ENCODE assay signal across 8 mouse cellular contexts in genomic region chr13:49342723-49343100, GRCm38 (mm10). TPM values are rescaled to one million over a fixed set of nuclear protein-coding genes. Genes with fewer than 3 reads are reported as not detected.
DNase-seq lines count a peak whose midpoint lies in the region; ATAC-seq and TF ChIP-seq lines count a peak whose summit lies in the region.

No protein-coding gene starts in this region.

- H3K4me3 ChIP-seq in heart, embryonic 10.5 days = peak overlapping the region; percentile 98
- peak overlapping the region; percentile 96 for H3K4me3 ChIP-seq in C2C12 (ENCODE audit: insufficient read depth, poor library complexity, severe bottlenecking)
- H3K4me3 ChIP-seq in forebrain, embryonic 15.5 days = peak overlapping the region; percentile 90
- H3K4me3 ChIP-seq in liver, embryonic 13.5 days (replicated peaks) = peak overlapping the region; percentile 89

- peaks cover 58% of the 10 kb centered on the region for H3K79me3 ChIP-seq in C2C12 (ENCODE audit: low read depth)

- H3K4me1 ChIP-seq in heart, embryonic 10.5 days = peaks cover 63% of the 10 kb centered on the region
- H3K4me1 ChIP-seq in forebrain, embryonic 15.5 days = peaks cover 60% of the 10 kb centered on the region
- H3K4me1 ChIP-seq in liver, embryonic 13.5 days (replicated peaks) = peaks cover 77% of the 10 kb centered on the region

- no peak for ATAC-seq in forebrain, embryonic 15.5 days (replicated peaks)
- ATAC-seq in liver, embryonic 13.5 days (ENCODE audit: low read depth) = no peak

- H3K27me3 ChIP-seq in heart, embryonic 10.5 days (ENCODE audit: insufficient read depth, poor library complexity, severe bottlenecking) = no peaks in the 10 kb centered on the region
- H3K27me3 ChIP-seq in C2C12 (ENCODE audit: control insufficient read depth, insufficient read depth, insufficient read length) = no peaks in the 10 kb centered on the region
- no peaks in the 10 kb centered on the region for H3K27me3 ChIP-seq in forebrain, embryonic 15.5 days
- H3K27me3 ChIP-seq in liver, embryonic 13.5 days = no peaks in the 10 kb centered on the region

- DNase-seq in heart, embryonic 10.5 days (ENCODE audit: low spot score) = no peak
- DNase-seq in heart, adult 9 months (ENCODE audit: low spot score in 2 of 2) = no peak
- DNase-seq in liver, embryonic 13.5 days = no peak
- DNase-seq in ovary, postnatal 10 days (ENCODE audit: low spot score) = no peak
- DNase-seq in MN1 (ENCODE audit: low spot score) = no peak
- DNase-seq in urinary bladder, postnatal 4 days (ENCODE audit: low spot score in 2 of 2) = no peak

- peak overlapping the region; percentile 90 for H3K9ac ChIP-seq in forebrain, embryonic 15.5 days (replicated peaks)
- peak overlapping the region; percentile 96 for H3K9ac ChIP-seq in liver, embryonic 13.5 days

- no peak for TF ChIP-seq CTCF in C2C12 (IDR thresholded peaks at IDR 0.05; ENCODE audit: control insufficient read depth, insufficient read depth, insufficient read length)

- H3K27ac ChIP-seq in heart, embryonic 10.5 days = no peak overlapping the region
- H3K27ac ChIP-seq in forebrain, embryonic 15.5 days (replicated peaks) = no peak overlapping the region
- peak overlapping the region; percentile 75 for H3K27ac ChIP-seq in liver, embryonic 13.5 days

- H3ac ChIP-seq in C2C12 (ENCODE audit: control insufficient read depth, insufficient read length, low read depth) = peak overlapping the region; percentile 32

- H3K9me3 ChIP-seq in heart, embryonic 10.5 days = no peaks in the 10 kb centered on the region
- H3K9me3 ChIP-seq in forebrain, embryonic 15.5 days = no peaks in the 10 kb centered on the region
- no peaks in the 10 kb centered on the region for H3K9me3 ChIP-seq in liver, embryonic 13.5 days (replicated peaks)

- H3K36me3 ChIP-seq in heart, embryonic 10.5 days = no peaks in the 10 kb centered on the region
- H3K36me3 ChIP-seq in C2C12 (ENCODE audit: control insufficient read depth, insufficient read depth) = peaks cover 6% of the 10 kb centered on the region
- H3K36me3 ChIP-seq in forebrain, embryonic 15.5 days = no peaks in the 10 kb centered on the region
- no peaks in the 10 kb centered on the region; the same call in 1 of the 2 replicates for H3K36me3 ChIP-seq in liver, embryonic 13.5 days

- peak overlapping the region; percentile 87 for H3K4me2 ChIP-seq in forebrain, embryonic 15.5 days (replicated peaks)
- peak overlapping the region; percentile 96 for H3K4me2 ChIP-seq in liver, embryonic 13.5 days

- H3K79me2 ChIP-seq in C2C12 (ENCODE audit: control insufficient read depth, insufficient read depth) = peaks cover 71% of the 10 kb centered on the region

TF ChIP-seq in C2C12, 6 proteins besides CTCF, POLR2A, EP300 and RAD21:
- TF ChIP-seq USF1 (IDR thresholded peaks at IDR 0.05; ENCODE audit: low read depth) (no peak), MYOG (IDR thresholded peaks at IDR 0.05; ENCODE audit: control insufficient read depth, extremely low read depth, insufficient read length) (no peak), MYOD1 (IDR thresholded peaks at IDR 0.05; ENCODE audit: control insufficient read depth, insufficient read length, low read depth) (no peak), FOSL1 (IDR thresholded peaks at IDR 0.05; ENCODE audit: insufficient read depth, low read length, poor library complexity, severe bottlenecking) (no peak)

RNA-seq across cellular contexts. Expression of gene Bicd2, which starts 1.3 kb away (rescaled TPM):
- 37.5 and 46.7 TPM in 2 replicates for polyA plus RNA-seq in heart, embryonic 10.5 days (2016; fragmentation: Nextera tagmentation; extraction: Ambion mirVana)
- 42.9 TPM for polyA plus RNA-seq in C2C12 (2012; fragmentation: generic; extraction: Trizol)
- 26.4 and 27.1 TPM in 2 replicates for polyA plus RNA-seq in forebrain, embryonic 15.5 days (2015; fragmentation: Nextera tagmentation; extraction: Ambion mirVana)
- 9.0 and 10.5 TPM in 2 replicates for polyA plus RNA-seq in liver, embryonic 13.5 days (2015; fragmentation: Nextera tagmentation; extraction: Ambion mirVana)

RNA-seq across cellular contexts. Expression of gene Fgd3, which starts 22.6 kb away (rescaled TPM):
- polyA plus RNA-seq in heart, embryonic 10.5 days (2016; fragmentation: Nextera tagmentation; extraction: Ambion mirVana) = 0.26 and 0.45 TPM in 2 replicates
- 44.8 TPM for polyA plus RNA-seq in C2C12 (2012; fragmentation: generic; extraction: Trizol)
- 3.4 and 3.9 TPM in 2 replicates for polyA plus RNA-seq in forebrain, embryonic 15.5 days (2015; fragmentation: Nextera tagmentation; extraction: Ambion mirVana)
- 0.37 and 0.39 TPM in 2 replicates for polyA plus RNA-seq in liver, embryonic 13.5 days (2015; fragmentation: Nextera tagmentation; extraction: Ambion mirVana)
